Mouse (Mus musculus): Measurements from ENCODE around the gene Sh2d3c. TPM values are rescaled to one million over a fixed set of nuclear protein-coding genes. Genes with fewer than 3 reads are reported as not detected.
A peak's percentile ranks its signal among the peaks of the same experiment; 100 is the strongest.

Sh2d3c gene
- total and polyA plus RNA-seq, 3 experiments: 4.8 to 25.8 (median 11.1) TPM

DNA sequence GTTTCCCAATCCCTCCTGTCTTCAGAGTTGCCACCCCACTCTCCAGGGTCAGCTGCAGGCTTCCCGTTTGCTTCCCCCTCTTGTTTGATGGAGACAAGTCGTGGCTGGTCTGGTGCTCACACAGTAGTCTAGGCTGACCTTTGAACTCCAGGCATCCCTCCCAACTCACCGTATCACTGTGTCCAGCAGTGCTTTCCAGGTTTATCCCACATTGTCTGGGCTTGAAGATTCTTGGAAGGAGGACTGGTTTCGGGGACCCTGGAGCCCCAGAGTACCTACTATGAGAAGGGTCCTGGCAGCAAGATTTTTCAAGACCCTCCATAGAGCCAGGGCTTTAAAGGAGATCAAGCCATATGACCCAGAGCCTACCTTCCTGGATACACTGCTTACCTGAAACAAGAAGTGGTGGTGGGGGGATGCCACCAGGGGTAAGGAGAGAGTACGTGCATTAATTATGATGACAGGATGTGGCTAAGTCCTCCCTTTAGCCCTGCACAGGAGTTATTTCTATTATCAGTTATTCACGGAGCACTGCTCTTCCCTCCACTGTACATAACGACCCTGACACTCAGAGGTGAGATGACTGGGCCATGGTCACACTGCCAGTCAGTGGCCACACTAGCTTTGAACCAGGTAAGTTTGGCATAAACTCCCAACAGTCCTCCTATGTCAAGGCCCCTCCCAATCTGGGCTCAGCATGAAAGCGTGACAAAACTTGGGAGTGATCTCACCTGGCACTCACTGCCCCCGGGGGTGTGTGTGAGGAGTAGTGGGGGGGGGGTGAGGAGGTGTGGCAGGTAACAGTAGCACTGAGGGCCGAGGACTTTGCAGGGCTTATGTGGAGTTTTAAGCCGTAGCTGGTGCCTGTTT, 6.5 kb upstream of the Sh2d3c start:
- H3K27me3 ChIP-seq (replicated peaks): no peaks in the 10 kb centered on the region
- peak overlapping the region; percentile 80 for H3K27ac ChIP-seq (ENCODE audit: insufficient read depth, low read depth)
- peaks cover 30% of the 10 kb centered on the region for H3K79me2 ChIP-seq (replicated peaks; ENCODE audit: control insufficient read depth, extremely low read depth, insufficient read depth, poor library complexity, severe bottlenecking)
- H3K4me1 ChIP-seq (ENCODE audit: control insufficient read depth in 1 of 2, insufficient read depth in 2 of 2): peaks cover 36 to 59% of the 10 kb centered on the region in 2 experiments
- peaks cover 6% of the 10 kb centered on the region for H3K9me3 ChIP-seq (replicated peaks; ENCODE audit: low read length)
- peak overlapping the region; percentile 50 for H3K4me2 ChIP-seq (ENCODE audit: insufficient read depth, low read depth, poor library complexity, severe bottlenecking)
- in situ Hi-C loops (cut with MboI; ENCODE audit: low pct_ligation_motif_present, low pct_unique_long_range_greater_than_20kb, low sequenced_read_pairs) (loop anchor here (5.0 kb wide), 1 partner anchor 43 kb away; the partner anchor contains the start of gene Tor2a), dilution Hi-C loops (cut with MboI; ENCODE audit: extremely low pct_ligation_motif_present, extremely low pct_unique_long_range_greater_than_20kb, low sequenced_read_pairs) (no loop called here)
- H3K9ac ChIP-seq (ENCODE audit: insufficient read depth, low read depth): peak overlapping the region; percentile 47
- peaks cover 10 to 21% of the 10 kb centered on the region in 2 experiments for H3K36me3 ChIP-seq (replicated peaks in 1 of 2; ENCODE audit: control insufficient read depth in 1 of 2, insufficient read depth in 1 of 2, low read length in 1 of 2)
- no peak overlapping the region for H3K4me3 ChIP-seq (replicated peaks in 1 of 3; ENCODE audit: low read depth in 2 of 3, low read length in 2 of 3, poor library complexity in 1 of 3)
- no peak for DNase-seq (ENCODE audit: extremely low read depth)
- peak; percentile 7; the same call in 1 of the 2 replicates for TF ChIP-seq SIN3A (IDR thresholded peaks at IDR 0.05; ENCODE audit: low read length)
- no peak for TF ChIP-seq MXI1 (IDR thresholded peaks at IDR 0.05; ENCODE audit: low read depth, low read length)

DNA sequence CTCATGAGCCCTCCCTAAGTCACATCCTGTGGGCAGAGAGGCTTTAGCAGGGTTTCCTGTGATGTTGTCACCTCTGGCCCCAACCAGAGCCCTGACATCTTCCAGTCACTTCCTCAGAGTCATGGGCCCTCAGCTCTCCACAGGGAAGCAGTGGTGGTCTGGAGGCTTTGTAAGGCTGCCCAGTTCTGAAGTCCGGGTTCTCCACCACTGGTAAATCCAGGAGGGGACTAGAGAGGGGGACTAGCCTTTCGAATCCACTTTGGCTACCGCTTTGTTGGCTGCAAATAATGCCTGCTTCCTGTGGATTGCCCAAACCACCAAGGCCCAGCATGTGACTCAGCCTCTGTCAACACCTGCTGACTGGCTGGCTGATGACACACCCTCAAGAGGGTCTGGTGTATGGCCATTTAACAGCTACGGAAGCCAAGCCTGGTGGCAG, 5.8 kb upstream of the Sh2d3c start:
- Histone ChIP-seq H3K27me3 (replicated peaks) (no peaks in the 10 kb centered on the region), H3K36me3 (replicated peaks in 1 of 2; ENCODE audit: control insufficient read depth in 1 of 2, insufficient read depth in 1 of 2, low read length in 1 of 2) (peaks cover 3 to 15% of the 10 kb centered on the region in 2 experiments), H3K9ac (ENCODE audit: insufficient read depth, low read depth) (no peak overlapping the region), H3K27ac (ENCODE audit: insufficient read depth, low read depth) (peak overlapping the region; percentile 80), H3K79me2 (replicated peaks; ENCODE audit: control insufficient read depth, extremely low read depth, insufficient read depth, poor library complexity, severe bottlenecking) (peaks cover 24% of the 10 kb centered on the region), H3K4me2 (ENCODE audit: insufficient read depth, low read depth, poor library complexity, severe bottlenecking) (peak overlapping the region; percentile 2; the same call in 1 of the 2 replicates), H3K4me1 (ENCODE audit: control insufficient read depth in 1 of 2, insufficient read depth in 2 of 2) (peaks cover 36 to 59% of the 10 kb centered on the region in 2 experiments), H3K4me3 (replicated peaks in 1 of 3; ENCODE audit: low read depth in 2 of 3, low read length in 2 of 3, poor library complexity in 1 of 3) (no peak overlapping the region), H3K9me3 (replicated peaks; ENCODE audit: low read length) (peaks cover 6% of the 10 kb centered on the region)
- in situ Hi-C loops (cut with MboI; ENCODE audit: low pct_ligation_motif_present, low pct_unique_long_range_greater_than_20kb, low sequenced_read_pairs) (loop anchor here (5.0 kb wide), 1 partner anchor 42 kb away; the partner anchor contains the start of gene Tor2a), dilution Hi-C loops (cut with MboI; ENCODE audit: extremely low pct_ligation_motif_present, extremely low pct_unique_long_range_greater_than_20kb, low sequenced_read_pairs) (no loop called here)
- DNase-seq (ENCODE audit: extremely low read depth): peak; percentile 84
- peak; percentile 81 for TF ChIP-seq SIN3A (IDR thresholded peaks at IDR 0.05; ENCODE audit: low read length)
- no peak for TF ChIP-seq ZKSCAN1 (IDR thresholded peaks at IDR 0.05; ENCODE audit: borderline replicate concordance, low read depth, low read length)
- peak; percentile 86 for TF ChIP-seq BHLHE40 (IDR thresholded peaks at IDR 0.05; ENCODE audit: low read depth, low read length)
- no peak for TF ChIP-seq UBTF (IDR thresholded peaks at IDR 0.05; ENCODE audit: low read depth, low read length)
- TF ChIP-seq HCFC1 (IDR thresholded peaks at IDR 0.05; ENCODE audit: low read depth, low read length): peak; percentile 48; the same call in 1 of the 2 replicates
- 0 out of 2 replicates have a peak, but pooled peaks have one; percentile 23 for TF ChIP-seq CHD2 (IDR thresholded peaks at IDR 0.05; ENCODE audit: low read length)
- peak; percentile 19; the same call in 1 of the 2 replicates for TF ChIP-seq MEF2A (IDR thresholded peaks at IDR 0.05; ENCODE audit: borderline replicate concordance, low read depth, low read length)
- no peak for TF ChIP-seq ZC3H11A (IDR thresholded peaks at IDR 0.05; ENCODE audit: low read depth, low read length)
- TF ChIP-seq RAD21 (IDR thresholded peaks at IDR 0.05; ENCODE audit: low read depth, low read length): no peak; the same call in 1 of the 2 replicates
- no peak for TF ChIP-seq MAFK (IDR thresholded peaks at IDR 0.05; ENCODE audit: insufficient replicate concordance, low read length)
- no peak for TF ChIP-seq JUN (IDR thresholded peaks at IDR 0.05; ENCODE audit: insufficient read depth, low read depth, low read length)
- TF ChIP-seq JUND (conservative IDR thresholded peaks at IDR 0.05; ENCODE audit: low read depth, low read length): 0 out of 2 replicates have a peak, but pooled peaks have one; percentile 28
- TF ChIP-seq KAT2A (IDR thresholded peaks at IDR 0.05; ENCODE audit: insufficient replicate concordance, low read length): no peak
- no peak for TF ChIP-seq CTCF (conservative IDR thresholded peaks at IDR 0.05 in 1 of 2, IDR thresholded peaks at IDR 0.05 in 1 of 2; ENCODE audit: low read depth in 2 of 2, low read length in 2 of 2)
- 0 out of 2 replicates have a peak, but pooled peaks have one; percentile 20 for TF ChIP-seq IRF4 (IDR thresholded peaks at IDR 0.05; ENCODE audit: low read depth, low read length)
- TF ChIP-seq SMC3 (IDR thresholded peaks at IDR 0.05; ENCODE audit: low read depth, low read length): peak; percentile 10
- TF ChIP-seq PAX5 (IDR thresholded peaks at IDR 0.05; ENCODE audit: low read length): no peak
- TF ChIP-seq TCF12 (IDR thresholded peaks at IDR 0.05; ENCODE audit: low read depth, low read length): no peak; the same call in none of the 2 replicates
- TF ChIP-seq MXI1 (IDR thresholded peaks at IDR 0.05; ENCODE audit: low read depth, low read length): peak; percentile 73
- no peak for TF ChIP-seq NRF1 (IDR thresholded peaks at IDR 0.05; ENCODE audit: low read depth, low read length)
- no peak for TF ChIP-seq GABPA (IDR thresholded peaks at IDR 0.05; ENCODE audit: insufficient replicate concordance, low read depth, low read length)
- TF ChIP-seq MAX (IDR thresholded peaks at IDR 0.05; ENCODE audit: low read length): peak; percentile 91
- TF ChIP-seq ZMIZ1 (IDR thresholded peaks at IDR 0.05; ENCODE audit: low read depth, low read length): 0 out of 2 replicates have a peak, but pooled peaks have one; percentile 29
- TF ChIP-seq E2F4 (IDR thresholded peaks at IDR 0.05; ENCODE audit: insufficient replicate concordance, low read depth, low read length): no peak
- TF ChIP-seq POLR2AphosphoS2 (IDR thresholded peaks at IDR 0.05; ENCODE audit: low read depth, low read length): no peak
- peak; percentile 65 for TF ChIP-seq MYC (IDR thresholded peaks at IDR 0.05; ENCODE audit: low read depth, low read length)
- peak; percentile 44; the same call in 1 of the 2 replicates for TF ChIP-seq EP300 (IDR thresholded peaks at IDR 0.05; ENCODE audit: low read length)
- peak; percentile 52 for TF ChIP-seq ELF1 (IDR thresholded peaks at IDR 0.05; ENCODE audit: low read depth, low read length)
- TF ChIP-seq MAZ (IDR thresholded peaks at IDR 0.05; ENCODE audit: low read depth, low read length): peak; percentile 57; the same call in 1 of the 2 replicates
